Mouse (Mus musculus) MEL (cell line): Measurements from ENCODE around the gene Carnmt1. TPM values are rescaled to one million over a fixed set of nuclear protein-coding genes. Genes with fewer than 3 reads are reported as not detected.
A peak's percentile ranks its signal among the peaks of the same experiment; 100 is the strongest.

Experiments used
- DNase-seq: peaks from one replicate; pipeline ENCODE4 v3.0.0; 2011; ENCODE audit warnings: low read depth, low spot score
- H3K27ac ChIP-seq: 2 replicates; pipeline ENCODE4 v1.5.1; 2012; ENCODE audit warnings: low read depth, mild to moderate bottlenecking, control low read depth, low read length, moderate library complexity; ENCODE audit not compliant: control insufficient read depth
- H3K27me3 ChIP-seq, 2 experiments: fragments of 150-350 bp in 1 of 2; sonication (generic) in 1 of 2; 2 replicates each; pipeline ENCODE4 v1.6.1; 2012; ENCODE audit warnings: low read length in 2 of 2, mild to moderate bottlenecking in 2 of 2, improper control_type of control experiment in 1 of 2, moderate library complexity in 1 of 2; ENCODE audit not compliant: insufficient read depth in 2 of 2, control insufficient read depth in 1 of 2
- H3K36me3 ChIP-seq, 2 experiments: 2 replicates each; pipeline ENCODE4 v1.6.1; 2012 to 2014; ENCODE audit warnings: low read length in 2 of 2, improper control_type of control experiment in 1 of 2, inconsistent platforms in 1 of 2, mild to moderate bottlenecking in 1 of 2; ENCODE audit not compliant: insufficient read depth in 2 of 2, control insufficient read depth in 1 of 2
- H3K4me1 ChIP-seq, 2 experiments: fragments of 150-350 bp in 1 of 2; sonication (generic) in 1 of 2; 2 replicates each; pipeline ENCODE4 v1.6.1; 2012; ENCODE audit warnings: low read length in 2 of 2, improper control_type of control experiment in 1 of 2, mild to moderate bottlenecking in 1 of 2; ENCODE audit not compliant: insufficient read depth in 2 of 2, control insufficient read depth in 1 of 2
- H3K4me3 ChIP-seq, 2 experiments: fragments of 150-350 bp in 1 of 2; sonication (generic) in 1 of 2; 2 replicates each; pipeline ENCODE4 v1.5.1; 2012; ENCODE audit warnings: low read depth in 2 of 2, low read length in 2 of 2, mild to moderate bottlenecking in 2 of 2, moderate library complexity in 2 of 2, control low read depth in 1 of 2, improper control_type of control experiment in 1 of 2; ENCODE audit not compliant: control insufficient read depth in 1 of 2, insufficient read depth in 1 of 2
- H3K79me2 ChIP-seq: 2 replicates; pipeline ENCODE4 v1.6.1; 2012; ENCODE audit warnings: mild to moderate bottlenecking, low read length, moderate library complexity; ENCODE audit not compliant: control insufficient read depth, poor library complexity, insufficient read depth
- H3K9ac ChIP-seq: 2 replicates; pipeline ENCODE4 v1.6.1; 2012; ENCODE audit warnings: low read depth, mild to moderate bottlenecking, control low read depth, low read length, moderate library complexity; ENCODE audit not compliant: control insufficient read depth, poor library complexity, severe bottlenecking
- H3K9me3 ChIP-seq: fragments of 150-350 bp; sonication (generic); replicated peaks from 2 replicates; pipeline ENCODE4 v1.6.1; 2012; ENCODE audit warnings: mild to moderate bottlenecking, low read length, improper control_type of control experiment, moderate library complexity; ENCODE audit not compliant: insufficient read depth
- BHLHE40 ChIP-seq: IDR thresholded peaks from 2 replicates; pipeline ENCODE4 v1.6.1; 2012; ENCODE audit warnings: low read depth, mild to moderate bottlenecking, inconsistent platforms, low read length, improper control_type of control experiment, borderline replicate concordance
- EP300 ChIP-seq, 2 experiments: IDR thresholded peaks; 2 replicates each; pipeline ENCODE4 v1.6.1; 2011; ENCODE audit warnings: improper control_type of control experiment in 2 of 2, low read length in 2 of 2, low read depth in 1 of 2, mild to moderate bottlenecking in 1 of 2
- ETS1 ChIP-seq: IDR thresholded peaks from 2 replicates; pipeline ENCODE4 v1.6.1; 2012; ENCODE audit warnings: low read depth, mild to moderate bottlenecking, inconsistent platforms, low read length, improper control_type of control experiment, moderate library complexity
- GABPA ChIP-seq: IDR thresholded peaks from 2 replicates; pipeline ENCODE4 v1.6.1; 2012; ENCODE audit warnings: low read depth, mild to moderate bottlenecking, inconsistent platforms, low read length, improper control_type of control experiment, moderate library complexity
- GATA1 ChIP-seq: IDR thresholded peaks from 2 replicates; pipeline ENCODE4 v1.6.1; 2011; ENCODE audit warnings: low read depth, low read length, improper control_type of control experiment
- JUND ChIP-seq: IDR thresholded peaks from 2 replicates; pipeline ENCODE4 v1.6.1; 2011; ENCODE audit warnings: low read depth, mild to moderate bottlenecking, improper control_type of control experiment, low read length
- KAT2A ChIP-seq: conservative IDR thresholded peaks from 2 replicates; pipeline ENCODE4 v1.6.1; 2012; ENCODE audit warnings: low read depth, low read length, improper control_type of control experiment, inconsistent platforms
- MAFK ChIP-seq: IDR thresholded peaks from 2 replicates; pipeline ENCODE4 v1.6.1; 2011; ENCODE audit warnings: low read depth, mild to moderate bottlenecking, low read length, improper control_type of control experiment, borderline replicate concordance
- MAZ ChIP-seq: IDR thresholded peaks from 2 replicates; pipeline ENCODE4 v1.6.1; 2012; ENCODE audit warnings: low read depth, mild to moderate bottlenecking, inconsistent platforms, low read length, improper control_type of control experiment
- MXI1 ChIP-seq: IDR thresholded peaks from 2 replicates; pipeline ENCODE4 v1.6.1; 2011; ENCODE audit warnings: mild to moderate bottlenecking, low read depth, low read length, improper control_type of control experiment
- MYC ChIP-seq: IDR thresholded peaks from 2 replicates; pipeline ENCODE4 v1.6.1; 2011; ENCODE audit warnings: low read depth, mild to moderate bottlenecking, low read length, improper control_type of control experiment, moderate library complexity
- NELFE ChIP-seq: IDR thresholded peaks from 2 replicates; pipeline ENCODE4 v1.6.1; 2011; ENCODE audit warnings: low read depth, low read length, improper control_type of control experiment
- RAD21 ChIP-seq: IDR thresholded peaks from 2 replicates; pipeline ENCODE4 v1.6.1; 2011; ENCODE audit warnings: mild to moderate bottlenecking, low read depth, low read length, improper control_type of control experiment
- RCOR1 ChIP-seq: IDR thresholded peaks from 2 replicates; pipeline ENCODE4 v1.6.1; 2012; ENCODE audit warnings: low read depth, mild to moderate bottlenecking, inconsistent platforms, low read length, improper control_type of control experiment
- SMC3 ChIP-seq: IDR thresholded peaks from 2 replicates; pipeline ENCODE4 v1.6.1; 2011; ENCODE audit warnings: low read depth, low read length, improper control_type of control experiment
- TAL1 ChIP-seq: IDR thresholded peaks from 2 replicates; pipeline ENCODE4 v1.6.1; 2012; ENCODE audit warnings: mild to moderate bottlenecking, inconsistent platforms, low read length, moderate library complexity, mixed read lengths
- TCF12 ChIP-seq: IDR thresholded peaks from 2 replicates; pipeline ENCODE4 v1.6.1; 2014; ENCODE audit warnings: low read depth, mild to moderate bottlenecking, inconsistent platforms, low read length, improper control_type of control experiment, moderate library complexity
- USF1 ChIP-seq: IDR thresholded peaks from 2 replicates; pipeline ENCODE4 v1.6.1; 2014; ENCODE audit warnings: low read depth, mild to moderate bottlenecking, inconsistent platforms, low read length, improper control_type of control experiment, moderate library complexity
- ZC3H11A ChIP-seq: IDR thresholded peaks from 2 replicates; pipeline ENCODE4 v1.6.1; 2012; ENCODE audit warnings: low read depth, mild to moderate bottlenecking, inconsistent platforms, low read length, improper control_type of control experiment
- ZNF384 ChIP-seq: IDR thresholded peaks from 2 replicates; pipeline ENCODE4 v1.6.1; 2012; ENCODE audit warnings: low read depth, mild to moderate bottlenecking, inconsistent platforms, low read length, improper control_type of control experiment
- polyA plus RNA-seq, 2 experiments: library from polyadenylated mRNA; stranded (reverse) in 1 of 2; unstranded in 1 of 2; fragments of >175 nt in 1 of 2; fragments of >200 nt in 1 of 2; gene quantifications; 2 replicates each; pipeline versions ENCODE4 v1.2.1 to v1.2.4; 2012; ENCODE audit warnings: low replicate concordance in 2 of 2, low read depth in 1 of 2; ENCODE audit not compliant: insufficient read length in 2 of 2, insufficient read depth in 1 of 2, missing spikeins in 1 of 2
- total RNA-seq: library from RNA; depleted of rRNA; stranded (reverse); fragments of 300-350 nt; gene quantifications from 2 replicates; pipeline ENCODE4 v1.2.3, GENCODE M21; 2012

Carnmt1 gene
- total and polyA plus RNA-seq, 3 experiments = 15.4 to 23.3 TPM; not detected in 1

DNA sequence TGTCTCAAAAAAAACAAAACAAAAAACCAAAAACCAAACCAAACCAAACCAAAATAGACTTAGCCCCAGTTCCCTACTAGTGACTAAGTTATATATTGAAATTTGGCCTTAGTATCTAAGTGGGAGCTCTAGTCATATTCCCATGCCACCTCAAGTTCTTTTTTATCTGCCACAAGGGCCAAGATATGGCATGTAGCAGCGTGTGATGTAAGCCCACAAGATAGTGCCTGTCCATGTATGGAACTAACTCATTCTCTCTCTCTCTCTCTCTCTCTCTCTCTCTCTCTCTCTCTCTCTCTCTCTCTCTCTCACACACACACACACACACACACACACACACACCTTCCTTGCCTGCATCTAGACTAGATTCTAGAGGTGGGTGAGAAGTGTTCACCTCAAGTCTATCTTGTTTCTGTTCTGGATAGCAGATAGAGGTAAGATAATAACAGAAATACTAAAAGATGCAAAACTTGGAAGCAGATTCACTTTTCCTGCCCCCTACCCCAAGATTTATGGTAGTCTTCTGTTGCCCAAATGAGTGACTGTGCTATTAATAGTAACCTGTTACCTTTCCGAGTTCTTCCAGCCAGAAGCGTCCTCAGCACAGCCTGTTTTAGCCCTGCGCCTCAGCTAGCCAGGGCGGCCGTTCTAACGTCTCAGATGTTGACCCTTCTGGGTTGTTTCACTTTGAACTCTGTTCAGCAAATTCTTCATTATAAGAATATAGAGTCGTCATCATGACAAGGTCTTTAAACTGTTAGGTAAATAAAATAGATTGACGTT, 22.6 kb upstream of the Carnmt1 start (continued):
- TF ChIP-seq MAZ (0 out of 2 replicates have a peak, but pooled peaks have one; percentile 45), ZC3H11A (no peak), USF1 (no peak), BHLHE40 (peak; percentile 68), RCOR1 (0 out of 2 replicates have a peak, but pooled peaks have one; percentile 54), SMC3 (no peak), KAT2A (no peak), RAD21 (no peak), JUND (peak; percentile 84; the same call in 1 of the 2 replicates)

DNA sequence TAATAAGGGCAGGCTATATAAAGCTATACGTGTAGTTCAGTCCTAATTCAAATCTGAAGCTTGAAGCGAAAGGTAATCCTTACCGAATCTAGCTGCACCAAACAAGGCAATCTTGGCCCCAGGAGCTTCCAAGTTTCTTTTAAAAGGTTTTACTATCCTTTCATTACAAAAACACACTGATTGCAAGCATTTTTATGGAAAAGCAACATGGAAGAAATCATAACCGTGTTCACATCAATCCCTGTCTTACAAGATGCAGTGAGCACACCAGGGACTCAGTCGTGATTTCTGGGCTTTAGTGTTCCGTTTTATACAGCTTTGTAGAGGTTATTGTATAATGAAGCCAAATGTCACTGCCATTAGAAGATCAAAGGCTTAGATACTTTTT, 22.0 kb upstream of the Carnmt1 start:
- H3K9me3 ChIP-seq = no peaks in the 10 kb centered on the region
- TF ChIP-seq MXI1 = no peak
- H3K27ac ChIP-seq = peak overlapping the region; percentile 97
- H3K36me3 ChIP-seq = peaks cover 3 to 84% of the 10 kb centered on the region in 2 experiments
- H3K4me3 ChIP-seq = no peak overlapping the region
- no peaks in the 10 kb centered on the region; the same call in 1 of the 2 replicates for H3K79me2 ChIP-seq
- peaks cover 52 to 61% of the 10 kb centered on the region in 2 experiments for H3K4me1 ChIP-seq
- H3K9ac ChIP-seq = no peak overlapping the region
- no peaks in the 10 kb centered on the region for H3K27me3 ChIP-seq
- no peak for DNase-seq

DNA sequence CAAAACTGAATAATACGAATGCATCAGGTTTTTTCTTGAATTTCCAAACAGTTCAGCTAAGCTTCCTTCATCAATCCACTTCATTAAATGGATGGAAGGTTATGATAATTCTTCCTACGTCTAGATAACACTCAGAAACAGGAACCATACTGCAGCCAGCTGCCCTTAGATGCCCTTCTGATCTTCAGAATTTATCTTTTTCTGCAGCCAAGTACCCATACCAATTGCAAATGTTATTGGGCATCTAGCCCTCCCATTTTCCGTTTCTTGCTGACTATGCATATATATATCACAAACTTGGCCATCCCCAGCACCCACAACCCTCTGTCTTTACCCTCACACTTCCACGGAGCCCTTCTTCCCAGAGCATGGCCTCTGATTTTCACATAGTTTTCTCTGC, 20.6 kb upstream of the Carnmt1 start:
- Histone ChIP-seq H3K4me1 (peaks cover 42 to 60% of the 10 kb centered on the region in 2 experiments), H3K79me2 (no peaks in the 10 kb centered on the region), H3K9ac (peak overlapping the region; percentile 74), H3K4me3 (peak overlapping the region; percentile 14 to 31; a peak in 3 of 4 replicates), H3K27me3 (no peaks in the 10 kb centered on the region), H3K9me3 (no peaks in the 10 kb centered on the region), H3K36me3 (peaks cover 3 to 75% of the 10 kb centered on the region in 2 experiments; a peak in 3 of 4 replicates), H3K27ac (peak overlapping the region; percentile 100)
- DNase-seq = peak; percentile 69
- TF ChIP-seq TCF12 (peak; percentile 88), BHLHE40 (peak; percentile 34; the same call in 1 of the 2 replicates), NELFE (no peak), ETS1 (peak; percentile 94), RCOR1 (peak; percentile 67), GATA1 (peak; percentile 87), KAT2A (no peak), MYC (0 out of 2 replicates have a peak, but pooled peaks have one; percentile 15), ZNF384 (peak; percentile 48; the same call in 1 of the 2 replicates), TAL1 (peak; percentile 60), EP300 (IDR thresholded peaks at IDR 0.05; ENCODE audit: low read depth in 1 of 2, low read length in 2 of 2) (peak; percentile 86 to 93), MAFK (peak; percentile 98), GABPA (no peak)
